Mouse (Mus musculus) kidney, embryonic 15.5 days (tissue): ENCODE results near the gene Nemp2. TPM values are rescaled to one million over a fixed set of nuclear protein-coding genes. Genes with fewer than 3 reads are reported as not detected.

ENCODE experiments used
- polyA plus RNA-seq: library from polyadenylated mRNA; unstranded; fragments of >200 nt; fragmentation: Nextera tagmentation; extraction: Ambion mirVana; gene quantifications from 2 replicates; pipeline ENCODE4 v1.2.1, GENCODE M21; 2015

The Nemp2 gene
- polyA plus RNA-seq, 1 experiment from 2014 or later, result 11.3 TPM

Other genes with a start within 250 kb of the Nemp2 start
- 18.1 and 19.3 TPM in 2 replicates for gene Nab1, start 130.0 kb upstream of the Nemp2 start, polyA plus RNA-seq
- gene Mfsd6, start 96.8 kb downstream of the Nemp2 start, polyA plus RNA-seq, result 3.0 and 3.1 TPM in 2 replicates
- 17.4 and 20.1 TPM in 2 replicates for gene Inpp1, start 187.0 kb downstream of the Nemp2 start, polyA plus RNA-seq
- gene Hibch, start 214.2 kb downstream of the Nemp2 start, polyA plus RNA-seq, result 22.2 TPM in 2 replicates